Mouse (Mus musculus) liver, embryonic 13.5 days (tissue): ENCODE data around the gene Oxsr1. TPM values are rescaled to one million over a fixed set of nuclear protein-coding genes. Genes with fewer than 3 reads are reported as not detected.
"Not testable (repeated sequence)": the region's sequence is repeated elsewhere in the genome, so short reads cannot be mapped to it uniquely, and the experiment has no call there.

Source experiments
- ATAC-seq: fragments of 200-750 bp; cut with Nextera tagmentation; 2 replicates; pipeline ENCODE4 v1.8.0; 2017; ENCODE audit warnings: low read depth, mild to moderate bottlenecking, moderate number of reproducible peaks, moderate library complexity
- DNase-seq: peaks from one replicate; pipeline ENCODE4 v3.0.0; 2022
- H3K27ac ChIP-seq: fragments of 300-500 bp; sonication (generic); 2 replicates; pipeline ENCODE4 v1.5.1; 2015; ENCODE audit warnings: moderate library complexity, mild to moderate bottlenecking, inconsistent platforms
- H3K27me3 ChIP-seq: fragments of 300-500 bp; sonication (generic); 2 replicates; pipeline ENCODE4 v1.6.1; 2015; ENCODE audit warnings: mild to moderate bottlenecking, inconsistent platforms
- H3K36me3 ChIP-seq: fragments of 300-500 bp; sonication (generic); 2 replicates; pipeline ENCODE4 v1.6.1; 2015; ENCODE audit warnings: mild to moderate bottlenecking, inconsistent platforms
- H3K4me1 ChIP-seq: fragments of 300-500 bp; sonication (generic); replicated peaks from 2 replicates; pipeline ENCODE4 v1.6.1; 2015; ENCODE audit warnings: inconsistent platforms
- H3K4me2 ChIP-seq: fragments of 300-500 bp; sonication (generic); 2 replicates; pipeline ENCODE4 v1.6.1; 2015; ENCODE audit warnings: inconsistent platforms, mild to moderate bottlenecking, moderate library complexity
- H3K4me3 ChIP-seq: fragments of 300-500 bp; sonication (generic); replicated peaks from 2 replicates; pipeline ENCODE4 v1.5.1; 2015; ENCODE audit warnings: mild to moderate bottlenecking, inconsistent platforms
- H3K9ac ChIP-seq: fragments of 300-500 bp; sonication (generic); 2 replicates; pipeline ENCODE4 v1.6.1; 2015; ENCODE audit warnings: mild to moderate bottlenecking, inconsistent platforms
- H3K9me3 ChIP-seq: fragments of 300-500 bp; sonication (generic); replicated peaks from 2 replicates; pipeline ENCODE4 v1.6.1; 2016; ENCODE audit warnings: inconsistent platforms
- WGBS: fragments of 180-500 bp; shearing (Covaris S2); methylation state at CpG from one replicate; pipeline ENCODE4 v1.1.7; 2015; ENCODE audit not compliant: insufficient replicate concordance; 5-methylcytosine and 5-hydroxymethylcytosine counted together
- polyA plus RNA-seq: library from polyadenylated mRNA; unstranded; fragments of >200 nt; fragmentation: Nextera tagmentation; extraction: Ambion mirVana; gene quantifications from 2 replicates; pipeline ENCODE4 v1.2.1, GENCODE M21; 2015

The Oxsr1 gene
- 6.0 and 6.5 TPM in 2 replicates for polyA plus RNA-seq

DNA sequence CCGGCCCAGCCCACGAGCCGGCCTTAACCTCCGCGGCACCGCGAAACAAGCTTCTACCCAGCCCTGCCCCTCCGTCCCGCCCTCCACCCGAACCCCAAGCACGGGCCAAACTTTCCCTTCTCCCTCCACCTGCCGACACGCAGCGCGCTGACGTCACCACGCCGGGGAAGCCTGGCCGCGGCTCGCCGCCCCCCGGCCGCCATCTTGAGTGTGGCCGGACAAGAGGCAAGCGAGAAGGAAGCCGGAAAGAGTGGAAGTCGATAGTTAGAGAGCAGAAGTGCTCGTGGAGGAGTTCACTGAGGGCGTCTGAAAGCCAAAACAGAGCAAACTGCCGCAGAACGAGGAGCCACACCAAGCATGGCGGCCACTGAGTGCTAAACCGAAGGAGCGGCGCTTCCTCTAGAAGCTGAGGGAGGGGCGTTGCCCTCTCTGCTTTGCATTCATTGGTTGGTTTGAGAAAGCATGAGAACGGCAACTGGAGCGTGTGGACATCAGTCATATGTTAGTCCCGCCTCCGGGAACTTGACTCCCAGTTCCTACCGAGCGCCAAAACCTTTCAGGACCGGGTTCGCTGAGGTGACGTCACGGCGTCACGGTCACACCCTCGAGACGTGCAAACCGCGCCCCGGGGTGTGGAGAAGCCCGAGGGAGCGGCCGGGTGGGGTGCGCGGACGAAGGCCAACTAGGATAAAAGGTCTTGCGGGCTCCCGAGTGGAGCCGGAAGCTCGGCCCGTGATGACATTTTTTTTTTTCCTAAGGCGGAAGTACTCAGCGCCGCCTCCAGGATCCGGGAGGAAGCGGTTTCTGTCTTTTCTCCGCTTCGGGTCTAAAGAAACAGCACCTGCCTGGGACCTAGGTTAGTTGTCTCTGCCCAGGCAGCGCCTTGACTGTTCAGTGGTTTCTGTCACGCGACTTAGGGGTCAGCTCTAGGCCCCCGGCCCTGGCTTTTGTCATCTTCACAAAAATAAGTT, at the start of gene Oxsr1:
Gene Oxsr1 (minus strand): TSS at position 139 of the 971 bp plus-strand sequence.
- no peaks in the 10 kb centered on the region for H3K27me3 ChIP-seq
- DNase-seq: peak; percentile 99
- peak within 1 kb of the TSS; percentile 99 for H3K4me2 ChIP-seq
- no peaks in the 10 kb centered on the region for H3K9me3 ChIP-seq
- H3K4me3 ChIP-seq: peak within 1 kb of the TSS; percentile 84
- H3K4me1 ChIP-seq: peaks cover 38% of the 10 kb centered on the region
- peak within 1 kb of the TSS; percentile 95 for H3K9ac ChIP-seq
- H3K27ac ChIP-seq: peak within 1 kb of the TSS; percentile 99
- ATAC-seq: peak; percentile 94
- peaks cover 4% of the 10 kb centered on the region for H3K36me3 ChIP-seq
- under 1% methylated on average over 76 of the region's 76 CpGs for WGBS

GRCm38 (mm10) chr9:119371251-119371650, 49.0 kb upstream of the Oxsr1 start:
- DNase-seq: no peak
- Histone ChIP-seq H3K9ac (no peak overlapping the region), H3K27me3 (no peaks in the 10 kb centered on the region), H3K4me3 (no peak overlapping the region), H3K27ac (no peak overlapping the region), H3K4me2 (no peak overlapping the region), H3K9me3 (no peaks in the 10 kb centered on the region), H3K36me3 (peaks cover 18% of the 10 kb centered on the region; the same call in 1 of the 2 replicates), H3K4me1 (no peaks in the 10 kb centered on the region)
- 73% methylated on average over 4 of the region's 4 CpGs for whole genome bisulfite sequencing
- no peak for ATAC-seq

GRCm38 (mm10) chr9:119370770-119371169, 48.5 kb upstream of the Oxsr1 start:
- not testable (repeated sequence) for DNase-seq
- WGBS: 65% methylated on average over 4 of the region's 4 CpGs

DNA sequence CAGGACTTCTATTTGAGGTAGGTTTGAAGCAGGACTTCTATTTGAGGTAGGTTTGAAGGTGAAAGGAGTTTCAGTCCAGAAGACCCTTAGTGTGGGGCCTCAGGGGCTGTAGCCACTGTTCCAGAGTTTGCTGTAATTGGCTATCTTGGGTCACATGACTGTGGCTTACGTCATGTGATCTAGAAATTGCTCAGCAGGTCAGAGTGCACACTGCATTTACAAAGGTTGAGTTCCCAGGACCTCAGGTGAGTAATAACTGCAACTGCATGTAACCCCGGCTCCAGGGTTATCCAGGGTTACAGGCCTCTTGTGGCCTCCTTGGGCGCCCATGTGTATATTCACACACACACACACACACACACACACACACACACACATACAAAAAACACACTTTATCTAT, 46.1 kb upstream of the Oxsr1 start:
- DNase-seq (no peak), ATAC-seq (no peak)
- H3K9ac ChIP-seq: no peak overlapping the region
- H3K27me3 ChIP-seq: no peaks in the 10 kb centered on the region
- H3K4me1 ChIP-seq: no peaks in the 10 kb centered on the region
- no peak overlapping the region for H3K4me2 ChIP-seq
- peaks cover 15% of the 10 kb centered on the region; the same call in 1 of the 2 replicates for H3K36me3 ChIP-seq
- no peak overlapping the region for H3K27ac ChIP-seq
- H3K4me3 ChIP-seq: no peak overlapping the region
- 68% methylated on average over 3 of the region's 3 CpGs for WGBS
- H3K9me3 ChIP-seq: no peaks in the 10 kb centered on the region

More at GRCm38 (mm10) chr9:119370770-119371169, 48.5 kb upstream of the Oxsr1 start:
- not testable (repeated sequence) for H3K27ac ChIP-seq, ATAC-seq, H3K27me3 ChIP-seq, H3K4me3 ChIP-seq, H3K9me3 ChIP-seq, H3K4me1 ChIP-seq, H3K9ac ChIP-seq, H3K4me2 ChIP-seq
- peaks cover 18% of the 10 kb centered on the region; the same call in 1 of the 2 replicates for H3K36me3 ChIP-seq

GRCm38 (mm10) chr9:119365284-119365683, 43.1 kb upstream of the Oxsr1 start, which contains the start of gene Slc22a14:
Gene Slc22a14, minus strand, starts transcription at chr9:119365553.
- WGBS: 57% methylated on average over 7 of the region's 7 CpGs
- ATAC-seq: no peak

DNA sequence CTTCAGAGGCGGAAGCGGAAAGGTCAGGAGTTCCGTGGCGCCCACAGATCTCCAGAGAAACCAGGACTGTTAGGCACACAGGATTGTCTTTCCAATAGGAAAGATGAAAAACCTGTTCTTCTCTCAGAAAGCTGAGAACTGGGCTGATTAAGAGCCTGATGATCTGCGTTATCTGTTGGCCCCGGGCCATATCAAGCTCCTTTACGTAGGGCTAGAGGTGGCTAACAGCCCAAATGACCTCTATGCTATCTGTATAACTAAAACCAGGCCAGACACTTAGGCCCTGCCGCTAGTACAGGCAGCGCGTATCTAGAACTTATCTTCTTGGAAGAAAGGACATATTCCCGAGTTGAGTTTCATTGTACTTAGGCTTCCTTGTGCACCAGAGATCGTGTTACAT, 41.0 kb upstream of the Oxsr1 start:
- ATAC-seq (no peak), DNase-seq (no peak)
- H3K36me3 ChIP-seq: peaks cover 7% of the 10 kb centered on the region
- H3K4me1 ChIP-seq: peaks cover 2% of the 10 kb centered on the region
- no peak overlapping the region for H3K9ac ChIP-seq
- 81% methylated on average over 12 of the region's 12 CpGs for WGBS
- no peaks in the 10 kb centered on the region for H3K9me3 ChIP-seq
- no peaks in the 10 kb centered on the region for H3K27me3 ChIP-seq
- no peak overlapping the region for H3K4me3 ChIP-seq
- no peak overlapping the region for H3K4me2 ChIP-seq
- H3K27ac ChIP-seq: no peak overlapping the region

More at GRCm38 (mm10) chr9:119365284-119365683, 43.1 kb upstream of the Oxsr1 start, which contains the start of gene Slc22a14:
- no peak within 1 kb of the TSS for H3K27ac ChIP-seq
- DNase-seq: no peak
- peaks cover 19% of the 10 kb centered on the region for H3K36me3 ChIP-seq
- no peak within 1 kb of the TSS for H3K4me2 ChIP-seq
- H3K4me1 ChIP-seq: no peaks in the 10 kb centered on the region
- H3K9me3 ChIP-seq: no peaks in the 10 kb centered on the region
- H3K4me3 ChIP-seq: no peak within 1 kb of the TSS
- H3K27me3 ChIP-seq: no peaks in the 10 kb centered on the region
- H3K9ac ChIP-seq: no peak within 1 kb of the TSS

DNA sequence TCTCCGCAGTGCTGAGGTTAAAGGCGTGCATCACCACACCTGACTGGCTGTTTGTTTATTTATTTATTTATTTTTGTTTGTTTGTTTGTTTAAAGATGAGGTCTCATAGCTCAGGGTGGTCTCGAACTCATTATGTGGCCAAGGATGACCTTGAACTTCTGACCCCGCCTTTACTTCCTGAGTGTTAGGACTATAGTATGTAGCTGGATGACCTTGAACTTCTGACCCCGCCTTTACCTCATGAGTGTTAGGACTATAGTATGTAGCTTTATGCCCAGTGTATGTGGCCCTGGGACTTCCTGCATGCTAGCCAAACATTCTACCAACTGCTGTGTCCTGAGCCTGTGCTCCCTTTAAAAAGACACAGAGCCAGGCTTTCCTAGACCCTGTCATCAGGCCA, 39.2 kb upstream of the Oxsr1 start:
- H3K9ac ChIP-seq: no peak overlapping the region
- H3K36me3 ChIP-seq: peaks cover 3% of the 10 kb centered on the region; the same call in 1 of the 2 replicates
- DNase-seq (no peak), ATAC-seq (no peak)
- H3K27ac ChIP-seq: no peak overlapping the region
- no peaks in the 10 kb centered on the region for H3K9me3 ChIP-seq
- no peaks in the 10 kb centered on the region for H3K27me3 ChIP-seq
- H3K4me1 ChIP-seq: peaks cover 14% of the 10 kb centered on the region
- H3K4me2 ChIP-seq: no peak overlapping the region
- no peak overlapping the region for H3K4me3 ChIP-seq
- 77% methylated on average over 5 of the region's 5 CpGs for WGBS

DNA sequence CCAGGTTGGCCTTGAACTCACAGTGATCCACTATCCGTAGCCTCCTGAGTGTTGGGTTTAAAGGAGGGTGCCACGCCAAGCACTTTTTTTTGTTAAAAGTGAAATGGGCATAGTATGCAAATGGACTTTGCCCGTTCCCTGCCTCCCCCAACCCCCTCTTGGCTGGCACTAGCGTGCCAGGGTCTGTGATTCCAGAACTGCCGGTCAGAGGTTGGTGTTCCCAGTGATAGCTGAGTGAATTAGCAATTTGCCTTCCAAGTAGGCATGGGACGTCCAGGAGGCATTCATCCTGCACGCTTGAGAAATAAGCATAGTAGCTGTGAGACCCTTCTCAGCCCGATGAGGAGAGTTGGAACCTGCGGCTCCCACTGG, 35.8 kb upstream of the Oxsr1 start:
- peaks cover 3% of the 10 kb centered on the region; the same call in 1 of the 2 replicates for H3K36me3 ChIP-seq
- H3K27ac ChIP-seq: no peak overlapping the region
- H3K9me3 ChIP-seq: no peaks in the 10 kb centered on the region
- DNase-seq (no peak), ATAC-seq (no peak)
- peak overlapping the region; percentile 84 for H3K9ac ChIP-seq
- 43% methylated on average over 9 of the region's 9 CpGs for WGBS
- no peaks in the 10 kb centered on the region for H3K27me3 ChIP-seq
- H3K4me3 ChIP-seq: peak overlapping the region; percentile 72
- peaks cover 14% of the 10 kb centered on the region for H3K4me1 ChIP-seq
- peak overlapping the region; percentile 95 for H3K4me2 ChIP-seq

DNA sequence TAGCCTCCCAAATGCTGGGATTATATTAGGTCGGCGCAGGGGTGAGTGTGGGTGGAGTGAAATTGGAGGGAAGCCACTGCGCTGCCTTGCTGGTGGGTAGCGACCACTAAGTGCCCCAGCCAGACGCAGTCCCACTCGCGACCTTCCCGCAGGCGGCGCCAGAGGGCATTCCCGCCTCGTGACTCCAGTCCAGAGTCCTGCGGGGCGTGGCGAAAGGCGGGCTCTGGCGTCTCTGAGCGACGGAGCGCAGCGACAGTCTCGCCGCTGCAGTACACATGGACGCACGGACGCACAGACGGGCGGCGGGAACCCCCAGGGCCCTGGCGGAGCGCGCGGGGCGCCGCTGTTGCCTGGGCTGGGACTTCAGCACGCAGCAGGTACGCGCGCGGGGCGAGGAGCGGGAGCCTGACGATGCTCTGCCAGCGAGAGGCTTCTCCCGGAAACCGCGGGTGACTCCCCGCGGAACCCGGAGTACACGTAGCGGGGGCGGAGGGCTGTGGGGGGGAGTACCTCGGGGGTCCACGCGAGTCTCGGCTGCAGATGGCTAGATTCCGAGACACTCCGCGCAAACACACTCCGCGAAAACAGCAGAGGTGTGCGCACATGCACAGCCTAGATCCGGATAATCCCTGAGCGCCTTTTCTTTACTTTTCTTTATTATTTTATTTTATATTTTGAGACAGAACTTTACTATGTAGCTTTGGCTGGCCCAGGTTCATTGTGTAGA, 35.3 kb upstream of the Oxsr1 start, which contains the start of gene Xylb:
Gene Xylb (plus strand): TSS at position 51 of the 727 bp plus-strand sequence.
- H3K27me3 ChIP-seq: no peaks in the 10 kb centered on the region
- peak within 1 kb of the TSS; percentile 95 for H3K4me2 ChIP-seq
- no peak within 1 kb of the TSS for H3K27ac ChIP-seq
- ATAC-seq (peak; percentile 91), DNase-seq (peak; percentile 83)
- H3K9me3 ChIP-seq: no peaks in the 10 kb centered on the region
- H3K36me3 ChIP-seq: peaks cover 3% of the 10 kb centered on the region; the same call in 1 of the 2 replicates
- peaks cover 14% of the 10 kb centered on the region for H3K4me1 ChIP-seq
- peak within 1 kb of the TSS; percentile 84 for H3K9ac ChIP-seq
- WGBS: 2% methylated on average over 65 of the region's 65 CpGs
- H3K4me3 ChIP-seq: peak within 1 kb of the TSS; percentile 72

- Histone ChIP-seq H3K9ac (no peak overlapping the region), H3K4me2 (no peak overlapping the region), H3K4me3 (no peak overlapping the region), H3K36me3 (peaks cover 6% of the 10 kb centered on the region), H3K4me1 (peaks cover 14% of the 10 kb centered on the region), H3K9me3 (no peaks in the 10 kb centered on the region), H3K27ac (no peak overlapping the region), H3K27me3 (no peaks in the 10 kb centered on the region)
- ATAC-seq (no peak), DNase-seq (no peak)
- WGBS: 71% methylated on average over 6 of the region's 6 CpGs
Measured at GRCm38 (mm10) chr9:119355943-119356342, 33.7 kb upstream of the Oxsr1 start.

DNA sequence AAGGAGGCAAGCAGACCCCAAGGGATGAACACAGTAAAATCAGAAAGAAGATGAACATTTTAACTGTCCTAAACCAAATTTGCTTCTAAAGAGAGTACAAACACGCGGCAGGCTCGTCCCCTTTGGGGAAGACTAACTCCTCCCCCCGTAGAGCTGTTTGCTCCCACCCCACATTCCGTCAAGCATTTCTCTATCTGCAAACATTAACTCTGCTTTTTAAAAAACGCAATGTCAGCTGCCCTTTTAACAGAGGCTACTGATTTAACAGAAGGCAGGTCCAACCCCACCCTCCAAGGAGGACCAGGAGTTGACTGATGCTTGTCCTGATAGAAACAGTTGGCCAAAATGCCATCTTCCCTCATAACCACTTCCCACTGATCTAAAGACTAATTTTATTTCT, 31.7 kb upstream of the Oxsr1 start:
- Histone ChIP-seq H3K9ac (no peak overlapping the region), H3K36me3 (peaks cover 14% of the 10 kb centered on the region; the same call in 1 of the 2 replicates), H3K27ac (no peak overlapping the region), H3K4me1 (peaks cover 16% of the 10 kb centered on the region), H3K9me3 (no peaks in the 10 kb centered on the region), H3K27me3 (no peaks in the 10 kb centered on the region), H3K4me3 (no peak overlapping the region), H3K4me2 (no peak overlapping the region)
- ATAC-seq: no peak
- 63% methylated on average over 6 of the region's 6 CpGs for WGBS
- DNase-seq: no peak
